Mouse (Mus musculus): ENCODE data around the gene 6430548M08Rik. TPM values are rescaled to one million over a fixed set of nuclear protein-coding genes. Genes with fewer than 3 reads are reported as not detected.

6430548M08Rik gene
- polyA plus RNA-seq, 1 experiment from 2014 or later = 9.8 TPM

- H3K27ac ChIP-seq (ENCODE audit: low read depth, low read length) = peak within 1 kb of the TSS; percentile 91
- H3K36me3 ChIP-seq (ENCODE audit: control insufficient read depth, insufficient read depth, low read length) = no peaks in the 10 kb centered on the region
- H3K4me3 ChIP-seq (ENCODE audit: low read depth, low read length) = peak within 1 kb of the TSS; percentile 15; the same call in 1 of the 2 replicates
- H3K9ac ChIP-seq (ENCODE audit: low read depth, low read length) = no peak within 1 kb of the TSS
- peak; percentile 90 for ATAC-seq (ENCODE audit: low FRiP score)
- under 1% methylated on average over 24 of the region's 26 CpGs for WGBS
- peak within 1 kb of the TSS; percentile 46 for H3K4me2 ChIP-seq (replicated peaks; ENCODE audit: low read depth, low read length)
- H3K9me3 ChIP-seq (ENCODE audit: control insufficient read depth, low read length) = no peaks in the 10 kb centered on the region
- peaks cover 28% of the 10 kb centered on the region for H3K4me1 ChIP-seq (replicated peaks; ENCODE audit: control insufficient read depth, insufficient read depth, low read length)
- peak; percentile 95 for DNase-seq (ENCODE audit: low spot score)
- H3K27me3 ChIP-seq (ENCODE audit: control insufficient read depth, insufficient read depth, low read length) = peaks cover 11% of the 10 kb centered on the region
Measured at GRCm38 (mm10) chr8:120177318-120178123, 63.6 kb downstream of the 6430548M08Rik start, which contains the start of gene Fam92b. TSS of gene Fam92b (minus strand) at chr8:120177466.

GRCm38 (mm10) chr8:120178124-120178514 lies 64.2 kb downstream of the 6430548M08Rik start:
- WGBS = 3% methylated on average over 10 of the region's 10 CpGs
- H3K9me3 ChIP-seq (ENCODE audit: control insufficient read depth, low read length) = no peaks in the 10 kb centered on the region
- peak; percentile 34 for DNase-seq (ENCODE audit: low spot score)
- no peak overlapping the region for H3K4me3 ChIP-seq (ENCODE audit: low read depth, low read length)
- H3K27me3 ChIP-seq (ENCODE audit: control insufficient read depth, insufficient read depth, low read length) = peaks cover 11% of the 10 kb centered on the region
- ATAC-seq (ENCODE audit: low FRiP score) = no peak
- peak overlapping the region; percentile 46 for H3K4me2 ChIP-seq (replicated peaks; ENCODE audit: low read depth, low read length)
- no peak overlapping the region for H3K9ac ChIP-seq (ENCODE audit: low read depth, low read length)
- peaks cover 28% of the 10 kb centered on the region for H3K4me1 ChIP-seq (replicated peaks; ENCODE audit: control insufficient read depth, insufficient read depth, low read length)
- H3K36me3 ChIP-seq (ENCODE audit: control insufficient read depth, insufficient read depth, low read length) = no peaks in the 10 kb centered on the region
- H3K27ac ChIP-seq (ENCODE audit: low read depth, low read length) = peak overlapping the region; percentile 91

GRCm38 (mm10) chr8:120179027-120179431 lies 65.1 kb downstream of the 6430548M08Rik start:
- Histone ChIP-seq H3K27me3 (ENCODE audit: control insufficient read depth, insufficient read depth, low read length) (peaks cover 11% of the 10 kb centered on the region), H3K4me1 (replicated peaks; ENCODE audit: control insufficient read depth, insufficient read depth, low read length) (peaks cover 28% of the 10 kb centered on the region), H3K4me3 (ENCODE audit: low read depth, low read length) (no peak overlapping the region), H3K9me3 (ENCODE audit: control insufficient read depth, low read length) (no peaks in the 10 kb centered on the region), H3K36me3 (ENCODE audit: control insufficient read depth, insufficient read depth, low read length) (no peaks in the 10 kb centered on the region), H3K9ac (ENCODE audit: low read depth, low read length) (no peak overlapping the region; the same call in 1 of the 2 replicates), H3K4me2 (replicated peaks; ENCODE audit: low read depth, low read length) (no peak overlapping the region; the same call in 1 of the 2 replicates), H3K27ac (ENCODE audit: low read depth, low read length) (no peak overlapping the region)
- ATAC-seq (ENCODE audit: low FRiP score) = peak; percentile 34; the same call in 1 of the 2 replicates
- WGBS = 0% methylated on average over 10 of the region's 10 CpGs
- DNase-seq (ENCODE audit: low spot score) = peak; percentile 95

- Histone ChIP-seq H3K4me3 (ENCODE audit: low read depth, low read length) (no peak overlapping the region), H3K27ac (ENCODE audit: low read depth, low read length) (no peak overlapping the region), H3K36me3 (ENCODE audit: control insufficient read depth, insufficient read depth, low read length) (no peaks in the 10 kb centered on the region), H3K9me3 (ENCODE audit: control insufficient read depth, low read length) (no peaks in the 10 kb centered on the region), H3K4me2 (replicated peaks; ENCODE audit: low read depth, low read length) (no peak overlapping the region), H3K27me3 (ENCODE audit: control insufficient read depth, insufficient read depth, low read length) (peaks cover 3% of the 10 kb centered on the region; the same call in 1 of the 2 replicates), H3K4me1 (replicated peaks; ENCODE audit: control insufficient read depth, insufficient read depth, low read length) (peaks cover 35% of the 10 kb centered on the region), H3K9ac (ENCODE audit: low read depth, low read length) (no peak overlapping the region)
- ATAC-seq (ENCODE audit: low FRiP score) (no peak), DNase-seq (ENCODE audit: low spot score) (peak; percentile 45)
- 35% methylated on average over 7 of the region's 7 CpGs for WGBS
Measured at GRCm38 (mm10) chr8:120180445-120180970, 66.6 kb downstream of the 6430548M08Rik start.

GRCm38 (mm10) chr8:120181274-120181673 lies 67.3 kb downstream of the 6430548M08Rik start:
- Histone ChIP-seq H3K9ac (ENCODE audit: low read depth, low read length) (no peak overlapping the region), H3K9me3 (ENCODE audit: control insufficient read depth, low read length) (no peaks in the 10 kb centered on the region), H3K36me3 (ENCODE audit: control insufficient read depth, insufficient read depth, low read length) (no peaks in the 10 kb centered on the region), H3K4me2 (replicated peaks; ENCODE audit: low read depth, low read length) (no peak overlapping the region), H3K4me3 (ENCODE audit: low read depth, low read length) (no peak overlapping the region), H3K27ac (ENCODE audit: low read depth, low read length) (no peak overlapping the region), H3K27me3 (ENCODE audit: control insufficient read depth, insufficient read depth, low read length) (peaks cover 2% of the 10 kb centered on the region; the same call in 1 of the 2 replicates), H3K4me1 (replicated peaks; ENCODE audit: control insufficient read depth, insufficient read depth, low read length) (peaks cover 39% of the 10 kb centered on the region)
- DNase-seq (ENCODE audit: low spot score) = no peak
- ATAC-seq (ENCODE audit: low FRiP score) = no peak
- 89% methylated on average over 5 of the region's 5 CpGs for WGBS

GRCm38 (mm10) chr8:120181861-120182414 lies 68.0 kb downstream of the 6430548M08Rik start:
- WGBS = 80% methylated on average over 4 of the region's 4 CpGs
- no peak overlapping the region for H3K4me2 ChIP-seq (replicated peaks; ENCODE audit: low read depth, low read length)
- no peak for ATAC-seq (ENCODE audit: low FRiP score)

GRCm38 (mm10) chr8:120184366-120184765 lies 70.4 kb downstream of the 6430548M08Rik start:
- H3K4me2 ChIP-seq (replicated peaks; ENCODE audit: low read depth, low read length) = no peak overlapping the region
- no peak overlapping the region for H3K9ac ChIP-seq (ENCODE audit: low read depth, low read length)
- H3K27me3 ChIP-seq (ENCODE audit: control insufficient read depth, insufficient read depth, low read length) = no peaks in the 10 kb centered on the region
- DNase-seq (ENCODE audit: low spot score) = no peak
- H3K4me1 ChIP-seq (replicated peaks; ENCODE audit: control insufficient read depth, insufficient read depth, low read length) = peaks cover 20% of the 10 kb centered on the region
- no peak for ATAC-seq (ENCODE audit: low FRiP score)
- no peaks in the 10 kb centered on the region for H3K36me3 ChIP-seq (ENCODE audit: control insufficient read depth, insufficient read depth, low read length)
- no peak overlapping the region for H3K27ac ChIP-seq (ENCODE audit: low read depth, low read length)
- no peaks in the 10 kb centered on the region for H3K9me3 ChIP-seq (ENCODE audit: control insufficient read depth, low read length)
- H3K4me3 ChIP-seq (ENCODE audit: low read depth, low read length) = no peak overlapping the region
- WGBS = 39% methylated on average over 9 of the region's 9 CpGs

More at GRCm38 (mm10) chr8:120181861-120182414, 68.0 kb downstream of the 6430548M08Rik start:
- DNase-seq (ENCODE audit: low spot score) = no peak
- Histone ChIP-seq H3K4me1 (replicated peaks; ENCODE audit: control insufficient read depth, insufficient read depth, low read length) (peaks cover 37% of the 10 kb centered on the region), H3K4me3 (ENCODE audit: low read depth, low read length) (no peak overlapping the region), H3K36me3 (ENCODE audit: control insufficient read depth, insufficient read depth, low read length) (no peaks in the 10 kb centered on the region), H3K27ac (ENCODE audit: low read depth, low read length) (no peak overlapping the region), H3K9ac (ENCODE audit: low read depth, low read length) (no peak overlapping the region), H3K9me3 (ENCODE audit: control insufficient read depth, low read length) (no peaks in the 10 kb centered on the region), H3K27me3 (ENCODE audit: control insufficient read depth, insufficient read depth, low read length) (no peaks in the 10 kb centered on the region)

GRCm38 (mm10) chr8:120184850-120185792 lies 71.2 kb downstream of the 6430548M08Rik start:
- 36% methylated on average over 17 of the region's 17 CpGs for WGBS
- H3K9ac ChIP-seq (ENCODE audit: low read depth, low read length) = peak overlapping the region; percentile 47; the same call in 1 of the 2 replicates

More at GRCm38 (mm10) chr8:120184850-120185792, 71.2 kb downstream of the 6430548M08Rik start:
- Histone ChIP-seq H3K27me3 (ENCODE audit: control insufficient read depth, insufficient read depth, low read length) (no peaks in the 10 kb centered on the region), H3K9me3 (ENCODE audit: control insufficient read depth, low read length) (no peaks in the 10 kb centered on the region), H3K4me2 (replicated peaks; ENCODE audit: low read depth, low read length) (no peak overlapping the region), H3K27ac (ENCODE audit: low read depth, low read length) (peak overlapping the region; percentile 84), H3K4me3 (ENCODE audit: low read depth, low read length) (no peak overlapping the region), H3K4me1 (replicated peaks; ENCODE audit: control insufficient read depth, insufficient read depth, low read length) (peaks cover 20% of the 10 kb centered on the region), H3K36me3 (ENCODE audit: control insufficient read depth, insufficient read depth, low read length) (no peaks in the 10 kb centered on the region)
- ATAC-seq (ENCODE audit: low FRiP score) = peak; percentile 62
- peak; percentile 77 for DNase-seq (ENCODE audit: low spot score)

Measured in hindbrain, embryonic 11.5 days (tissue).